Mouse (Mus musculus) CH12.LX (cell line): ENCODE results near the gene Ciao2a. TPM values are rescaled to one million over a fixed set of nuclear protein-coding genes. Genes with fewer than 3 reads are reported as not detected.

Experiments used
- DNase-seq: peaks from one replicate; pipeline ENCODE4 v3.0.0-alpha.2; 2013; ENCODE audit errors: extremely low read depth
- H3K27ac ChIP-seq: 2 replicates; pipeline ENCODE4 v1.5.1; 2012; ENCODE audit warnings: low read depth, mild to moderate bottlenecking, control low read depth, moderate library complexity; ENCODE audit not compliant: insufficient read depth
- H3K27me3 ChIP-seq: replicated peaks from 2 replicates; pipeline ENCODE3; 2012; ENCODE audit warnings: inconsistent platforms
- H3K36me3 ChIP-seq, 2 experiments: replicated peaks in 1 of 2; 2 replicates each; pipeline versions ENCODE3 to v1.6.1; 2012; ENCODE audit warnings: inconsistent platforms in 1 of 2, low read length in 1 of 2, mild to moderate bottlenecking in 1 of 2, mixed read lengths in 1 of 2, moderate library complexity in 1 of 2; ENCODE audit not compliant: control insufficient read depth in 1 of 2, insufficient read depth in 1 of 2
- H3K4me1 ChIP-seq, 2 experiments: 2 replicates each; pipeline ENCODE4 v1.6.1; 2012; ENCODE audit warnings: inconsistent platforms in 1 of 2, moderate library complexity in 1 of 2; ENCODE audit not compliant: insufficient read depth in 2 of 2, control insufficient read depth in 1 of 2
- H3K4me2 ChIP-seq: 2 replicates; pipeline ENCODE4 v1.6.1; 2012; ENCODE audit warnings: low read depth, mild to moderate bottlenecking, control low read depth; ENCODE audit not compliant: poor library complexity, insufficient read depth, severe bottlenecking
- H3K4me3 ChIP-seq, 3 experiments: fragments of 150-350 bp in 1 of 3; sonication (generic) in 1 of 3; replicated peaks in 1 of 3; 2 replicates each; pipeline versions ENCODE3 to v1.5.1; 2011 to 2012; ENCODE audit warnings: low read depth in 2 of 3, low read length in 2 of 3, mild to moderate bottlenecking in 2 of 3, moderate library complexity in 2 of 3, control low read depth in 1 of 3, improper control_type of control experiment in 1 of 3, inconsistent platforms in 1 of 3, mixed read lengths in 1 of 3; ENCODE audit not compliant: poor library complexity in 1 of 3
- H3K79me2 ChIP-seq: replicated peaks from 2 replicates; pipeline ENCODE4 v1.6.1; 2012; ENCODE audit warnings: mild to moderate bottlenecking, moderate library complexity; ENCODE audit not compliant: control insufficient read depth, poor library complexity, insufficient read depth, severe bottlenecking; ENCODE audit errors: extremely low read depth
- H3K9ac ChIP-seq: 2 replicates; pipeline ENCODE4 v1.6.1; 2012; ENCODE audit warnings: low read depth, mild to moderate bottlenecking, control low read depth, moderate library complexity; ENCODE audit not compliant: insufficient read depth
- H3K9me3 ChIP-seq: replicated peaks from 2 replicates; pipeline ENCODE3; 2012; ENCODE audit warnings: low read length, inconsistent platforms, mixed read lengths
- BHLHE40 ChIP-seq: IDR thresholded peaks from 2 replicates; pipeline ENCODE4 v1.6.1; 2011; ENCODE audit warnings: mild to moderate bottlenecking, low read depth, low read length, improper control_type of control experiment
- CHD2 ChIP-seq: IDR thresholded peaks from 2 replicates; pipeline ENCODE4 v1.6.1; 2011; ENCODE audit warnings: low read length, improper control_type of control experiment
- GABPA ChIP-seq: IDR thresholded peaks from 2 replicates; pipeline ENCODE4 v1.6.1; 2012; ENCODE audit warnings: low read depth, low read length, improper control_type of control experiment, inconsistent platforms; ENCODE audit not compliant: insufficient replicate concordance
- HCFC1 ChIP-seq: IDR thresholded peaks from 2 replicates; pipeline ENCODE4 v1.6.1; 2012; ENCODE audit warnings: low read depth, mild to moderate bottlenecking, inconsistent platforms, low read length, improper control_type of control experiment
- IRF4 ChIP-seq: IDR thresholded peaks from 2 replicates; pipeline ENCODE4 v1.6.1; 2014; ENCODE audit warnings: low read depth, mild to moderate bottlenecking, inconsistent platforms, low read length, improper control_type of control experiment
- JUN ChIP-seq: IDR thresholded peaks from 2 replicates; pipeline ENCODE4 v1.6.1; 2011; ENCODE audit warnings: low read depth, mild to moderate bottlenecking, low read length, improper control_type of control experiment, moderate library complexity; ENCODE audit not compliant: insufficient read depth
- JUND ChIP-seq: conservative IDR thresholded peaks from 2 replicates; pipeline ENCODE4 v1.6.1; 2011; ENCODE audit warnings: low read depth, low read length, improper control_type of control experiment
- KAT2A ChIP-seq: IDR thresholded peaks from 2 replicates; pipeline ENCODE4 v1.6.1; 2012; ENCODE audit warnings: low read length, improper control_type of control experiment, inconsistent platforms; ENCODE audit not compliant: insufficient replicate concordance
- MAFK ChIP-seq: IDR thresholded peaks from 2 replicates; pipeline ENCODE4 v1.6.1; 2011; ENCODE audit warnings: low read length, improper control_type of control experiment; ENCODE audit not compliant: insufficient replicate concordance
- MAX ChIP-seq: IDR thresholded peaks from 2 replicates; pipeline ENCODE4 v1.6.1; 2011; ENCODE audit warnings: low read length, improper control_type of control experiment
- MAZ ChIP-seq: IDR thresholded peaks from 2 replicates; pipeline ENCODE4 v1.6.1; 2012; ENCODE audit warnings: low read depth, mild to moderate bottlenecking, inconsistent platforms, low read length, improper control_type of control experiment, moderate library complexity
- MEF2A ChIP-seq: IDR thresholded peaks from 2 replicates; pipeline ENCODE4 v1.6.1; 2014; ENCODE audit warnings: low read depth, mild to moderate bottlenecking, inconsistent platforms, low read length, improper control_type of control experiment, borderline replicate concordance
- MXI1 ChIP-seq: IDR thresholded peaks from 2 replicates; pipeline ENCODE4 v1.6.1; 2011; ENCODE audit warnings: mild to moderate bottlenecking, low read depth, low read length, improper control_type of control experiment
- NELFE ChIP-seq: IDR thresholded peaks from 2 replicates; pipeline ENCODE4 v1.6.1; 2011; ENCODE audit warnings: low read depth, low read length, improper control_type of control experiment
- NRF1 ChIP-seq: IDR thresholded peaks from 2 replicates; pipeline ENCODE4 v1.6.1; 2014; ENCODE audit warnings: low read depth, mild to moderate bottlenecking, inconsistent platforms, low read length, improper control_type of control experiment, moderate library complexity
- PAX5 ChIP-seq: IDR thresholded peaks from 2 replicates; pipeline ENCODE4 v1.6.1; 2012; ENCODE audit warnings: low read length, inconsistent platforms, mixed read lengths
- POLR2AphosphoS2 ChIP-seq: IDR thresholded peaks from 2 replicates; pipeline ENCODE4 v1.6.1; 2011; ENCODE audit warnings: low read depth, low read length, improper control_type of control experiment
- RCOR1 ChIP-seq: conservative IDR thresholded peaks from 2 replicates; pipeline ENCODE4 v1.6.1; 2012; ENCODE audit warnings: low read depth, mild to moderate bottlenecking, inconsistent platforms, low read length, improper control_type of control experiment
- SIN3A ChIP-seq: IDR thresholded peaks from 2 replicates; pipeline ENCODE4 v1.6.1; 2012; ENCODE audit warnings: low read length, improper control_type of control experiment, inconsistent platforms
- TBP ChIP-seq: conservative IDR thresholded peaks from 2 replicates; pipeline ENCODE4 v1.6.1; 2011; ENCODE audit warnings: low read depth, low read length, improper control_type of control experiment
- TCF12 ChIP-seq: IDR thresholded peaks from 2 replicates; pipeline ENCODE4 v1.6.1; 2014; ENCODE audit warnings: low read depth, mild to moderate bottlenecking, inconsistent platforms, low read length, improper control_type of control experiment
- ZC3H11A ChIP-seq: IDR thresholded peaks from 2 replicates; pipeline ENCODE4 v1.6.1; 2012; ENCODE audit warnings: low read depth, mild to moderate bottlenecking, inconsistent platforms, low read length, improper control_type of control experiment
- ZNF384 ChIP-seq: IDR thresholded peaks from 2 replicates; pipeline ENCODE4 v1.6.1; 2012; ENCODE audit warnings: low read depth, low read length, improper control_type of control experiment, inconsistent platforms
- dilution Hi-C: fragments of 300-500 bp; cut with MboI; formaldehyde crosslinking; loops from 2 replicates; pipeline ENCODE4 v1.14.3; 2020; ENCODE audit warnings: low sequenced_read_pairs; ENCODE audit not compliant: extremely low pct_unique_long_range_greater_than_20kb, extremely low pct_ligation_motif_present
- in situ Hi-C: fragments of 300-500 bp; cut with MboI; formaldehyde crosslinking; loops from 3 replicates; pipeline ENCODE4 v1.14.3; 2019; ENCODE audit warnings: low sequenced_read_pairs, low pct_ligation_motif_present, low pct_unique_long_range_greater_than_20kb, mixed read lengths
- polyA plus RNA-seq: library from polyadenylated mRNA; unstranded; fragments of >175 nt; gene quantifications from 2 replicates; pipeline ENCODE4 v1.2.1, GENCODE M21; 2012; ENCODE audit warnings: low read depth; ENCODE audit not compliant: insufficient read length
- total RNA-seq, 2 experiments: library from RNA; depleted of rRNA; stranded (reverse); fragments of 300-350 nt in 1 of 2; fragments of >200 nt in 1 of 2; gene quantifications; 2 replicates each; pipeline ENCODE4 v1.2.3; 2012 to 2014

Gene Ciao2a
- total and polyA plus RNA-seq, 3 experiments = 144 to 359 (median 197) TPM

GRCm38 (mm10) chr9:66109574-66109973 lies 16.8 kb upstream of the Ciao2a start:
- H3K4me1 ChIP-seq = peaks cover 8 to 48% of the 10 kb centered on the region in 2 experiments; a peak in 3 of 4 replicates
- H3K27me3 ChIP-seq = no peaks in the 10 kb centered on the region
- no peak overlapping the region for H3K4me2 ChIP-seq
- peaks cover 34 to 75% of the 10 kb centered on the region in 2 experiments for H3K36me3 ChIP-seq
- dilution Hi-C loops = no loop called here
- H3K9ac ChIP-seq = no peak overlapping the region
- no peak overlapping the region for H3K4me3 ChIP-seq
- H3K27ac ChIP-seq = no peak overlapping the region
- DNase-seq = no peak
- peaks cover 11% of the 10 kb centered on the region; the same call in 1 of the 2 replicates for H3K79me2 ChIP-seq
- H3K9me3 ChIP-seq = no peaks in the 10 kb centered on the region
- TF ChIP-seq RCOR1 (no peak), ZNF384 (no peak), MXI1 (no peak), PAX5 (no peak), GABPA (no peak), JUN (no peak), SIN3A (no peak), MAX (no peak)
- in situ Hi-C loops = no loop called here

GRCm38 (mm10) chr9:66110126-66110525 lies 16.3 kb upstream of the Ciao2a start:
- dilution Hi-C loops = no loop called here
- Histone ChIP-seq H3K79me2 (peaks cover 11% of the 10 kb centered on the region; the same call in 1 of the 2 replicates), H3K4me1 (peaks cover 8 to 44% of the 10 kb centered on the region in 2 experiments; a peak in 3 of 4 replicates), H3K4me3 (no peak overlapping the region), H3K4me2 (no peak overlapping the region), H3K36me3 (peaks cover 30 to 75% of the 10 kb centered on the region in 2 experiments), H3K27me3 (no peaks in the 10 kb centered on the region), H3K27ac (no peak overlapping the region), H3K9ac (no peak overlapping the region), H3K9me3 (no peaks in the 10 kb centered on the region)
- no peak for DNase-seq
- in situ Hi-C loops = no loop called here
- TF ChIP-seq HCFC1 (no peak), IRF4 (no peak), POLR2AphosphoS2 (no peak), MAX (no peak), MAFK (no peak), JUND (no peak), CHD2 (no peak), NELFE (no peak), TCF12 (no peak), KAT2A (no peak), MXI1 (no peak), ZC3H11A (no peak), SIN3A (no peak), TBP (no peak), BHLHE40 (no peak), NRF1 (no peak), RCOR1 (no peak), MAZ (no peak), MEF2A (no peak)
